Mouse (Mus musculus) lung, postnatal 4 days (tissue): ENCODE data around the gene Dusp10.

Experiments used
- DNase-seq, 2 experiments: peaks; one replicate each; pipeline ENCODE4 v3.0.0; 2021

The Dusp10 gene

DNA sequence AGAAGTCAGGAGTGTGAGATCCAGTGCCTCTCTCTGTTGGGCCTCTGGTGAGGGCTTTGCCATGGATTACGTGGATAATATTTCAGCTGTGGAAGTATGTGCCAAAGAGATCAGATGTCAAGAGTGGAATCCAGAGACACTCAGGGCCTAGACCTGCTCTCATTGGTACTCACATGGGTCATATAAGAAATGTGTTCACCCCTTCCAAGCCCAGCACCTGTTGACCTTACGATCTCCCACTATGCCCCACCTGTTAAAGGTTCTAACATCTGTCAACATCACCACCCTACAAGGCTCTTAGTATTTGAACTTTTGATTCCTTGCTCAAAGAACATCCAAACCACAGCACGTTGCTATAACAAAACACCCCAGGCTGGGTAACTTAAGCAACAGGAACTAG, 46.7 kb downstream of the Dusp10 start:
- DNase-seq: no peak

DNA sequence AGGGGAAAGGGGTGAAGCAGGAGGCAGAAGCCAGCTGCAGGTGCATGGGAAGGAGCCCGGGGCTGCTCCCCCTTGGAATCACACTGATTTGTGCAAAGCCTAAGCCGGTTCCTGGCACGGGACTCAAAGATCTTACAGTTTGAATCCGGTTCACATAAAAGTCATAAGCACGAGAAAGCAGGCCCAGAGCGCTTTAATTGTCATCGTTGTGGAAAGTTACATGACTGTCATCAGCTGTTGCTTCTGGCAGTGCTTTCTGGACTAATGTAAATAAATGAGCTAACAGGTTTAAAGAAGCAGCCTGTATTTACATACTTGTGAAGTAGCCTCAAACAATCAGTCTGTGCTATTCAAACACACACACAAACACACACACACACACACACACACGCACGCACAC, 47.3 kb downstream of the Dusp10 start:
- DNase-seq: peak; percentile 75 to 80

DNA sequence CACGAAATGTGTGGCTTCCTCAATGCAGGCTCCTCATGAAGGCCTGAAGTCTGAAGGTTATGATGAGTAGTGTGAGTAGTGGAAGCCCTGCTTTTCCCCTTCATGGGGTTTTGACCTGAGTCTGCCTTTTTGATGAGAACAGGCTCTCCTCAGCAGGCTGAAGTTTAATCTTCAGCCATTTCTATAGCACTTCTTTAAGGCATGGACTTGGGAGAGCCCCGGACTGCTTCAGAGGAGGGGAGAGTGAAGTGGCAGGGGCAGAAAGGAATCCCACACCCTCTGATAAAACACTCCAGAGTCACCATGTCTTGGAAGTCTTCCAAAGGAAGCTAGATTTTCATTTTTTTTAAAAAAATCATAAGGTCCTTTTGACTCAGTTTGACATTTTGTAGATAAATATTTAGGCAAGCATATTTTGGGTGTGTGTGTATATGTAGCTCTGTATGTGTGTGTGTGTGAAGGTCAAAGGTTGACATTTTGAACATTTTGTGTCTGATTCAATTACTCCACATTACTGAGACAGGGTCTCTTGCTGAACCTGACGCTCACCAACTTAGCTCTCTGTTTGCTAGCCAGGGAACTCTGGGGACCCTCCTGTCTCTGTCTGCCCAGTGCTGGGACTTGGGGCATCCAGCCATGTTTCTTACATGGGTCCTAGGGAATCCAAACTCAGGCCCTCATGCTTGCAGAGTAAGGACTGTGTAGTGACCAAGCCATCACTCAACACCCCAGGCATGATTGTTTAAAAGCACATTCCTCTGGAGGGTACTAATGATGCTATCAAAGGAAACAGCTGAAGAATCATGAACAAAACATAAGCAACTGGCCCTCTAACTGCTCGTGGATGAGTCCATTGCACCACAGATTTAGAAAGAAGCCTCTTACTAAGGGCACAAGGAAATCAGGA, 48.0 kb downstream of the Dusp10 start:
- DNase-seq: peak in 1 of 2 experiments; percentile 28

DNA sequence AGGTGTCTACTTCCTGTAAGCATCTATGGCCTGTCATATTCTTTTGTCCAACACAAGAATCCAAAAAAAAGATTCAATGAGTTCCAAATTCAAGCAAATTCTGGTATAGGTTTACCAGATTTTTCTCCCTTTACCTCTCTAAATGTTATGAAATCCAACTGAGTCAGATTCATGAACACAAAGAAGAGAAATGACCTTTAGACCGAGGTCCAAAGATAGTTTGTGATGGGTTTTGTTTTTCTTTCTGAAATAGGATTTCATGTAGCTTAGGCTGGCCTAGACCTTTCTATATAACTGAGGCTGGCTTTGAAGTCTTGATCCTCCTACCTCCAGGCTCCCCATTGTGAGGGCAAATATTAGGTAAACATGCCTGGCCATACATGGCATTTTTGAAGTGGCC, 48.8 kb downstream of the Dusp10 start:
- DNase-seq: no peak

DNA sequence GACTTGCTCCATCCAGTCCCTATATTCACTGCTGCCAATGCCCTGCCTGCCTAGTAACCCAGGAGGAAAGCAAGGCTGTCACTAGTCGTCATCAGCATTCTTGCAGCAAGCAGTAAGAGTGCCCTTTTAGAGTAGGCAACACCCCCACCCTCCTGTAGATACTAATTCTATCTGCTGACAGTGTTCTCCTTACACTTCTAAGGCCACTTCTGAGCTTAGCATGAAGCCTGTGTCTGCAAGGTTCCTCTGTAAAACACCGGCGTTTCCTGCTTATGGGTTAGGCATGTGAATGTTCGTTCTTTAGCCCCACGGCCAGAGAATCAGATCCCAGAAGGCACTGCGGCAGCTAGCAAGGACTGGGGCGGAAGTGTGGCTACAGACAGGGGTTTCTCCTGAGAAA, 51.2 kb downstream of the Dusp10 start:
- no peak for DNase-seq

DNA sequence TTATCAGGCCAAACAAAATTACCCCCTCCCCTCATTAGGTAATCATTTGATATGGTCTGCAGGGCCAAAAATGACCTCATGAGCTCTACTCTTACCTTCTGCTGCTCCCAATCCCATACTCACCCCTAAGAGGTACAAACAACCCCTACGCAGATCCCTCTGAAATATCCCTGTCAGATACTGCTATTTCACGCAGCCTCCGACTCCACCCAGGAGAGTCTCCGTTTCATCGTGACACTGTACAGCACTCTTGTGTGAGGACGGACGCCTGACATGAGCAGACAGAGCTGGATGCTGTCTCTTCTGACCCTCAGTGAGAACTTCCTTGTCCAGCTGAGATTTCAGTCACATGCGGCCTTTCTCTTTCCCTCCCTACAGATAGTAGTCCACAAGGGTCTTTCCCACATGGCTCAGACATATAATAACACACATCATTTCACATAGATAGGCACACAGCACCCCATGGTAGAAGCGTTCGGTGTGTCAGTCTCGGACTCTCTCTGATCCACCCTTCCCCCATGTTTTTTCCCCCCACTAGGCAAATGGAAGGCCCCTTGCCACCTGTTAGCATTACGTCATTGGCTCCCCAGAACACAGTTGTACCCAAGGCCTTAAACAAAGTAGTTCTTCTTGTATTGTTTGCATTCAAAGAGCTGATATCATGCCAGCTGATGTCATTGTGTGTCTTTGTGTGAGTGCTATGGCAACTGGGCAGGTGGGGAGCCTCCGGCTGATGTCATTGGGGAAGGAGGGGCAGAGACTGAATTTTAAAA, 52.7 kb downstream of the Dusp10 start:
- peak in 1 of 2 experiments; percentile 21 for DNase-seq

DNA sequence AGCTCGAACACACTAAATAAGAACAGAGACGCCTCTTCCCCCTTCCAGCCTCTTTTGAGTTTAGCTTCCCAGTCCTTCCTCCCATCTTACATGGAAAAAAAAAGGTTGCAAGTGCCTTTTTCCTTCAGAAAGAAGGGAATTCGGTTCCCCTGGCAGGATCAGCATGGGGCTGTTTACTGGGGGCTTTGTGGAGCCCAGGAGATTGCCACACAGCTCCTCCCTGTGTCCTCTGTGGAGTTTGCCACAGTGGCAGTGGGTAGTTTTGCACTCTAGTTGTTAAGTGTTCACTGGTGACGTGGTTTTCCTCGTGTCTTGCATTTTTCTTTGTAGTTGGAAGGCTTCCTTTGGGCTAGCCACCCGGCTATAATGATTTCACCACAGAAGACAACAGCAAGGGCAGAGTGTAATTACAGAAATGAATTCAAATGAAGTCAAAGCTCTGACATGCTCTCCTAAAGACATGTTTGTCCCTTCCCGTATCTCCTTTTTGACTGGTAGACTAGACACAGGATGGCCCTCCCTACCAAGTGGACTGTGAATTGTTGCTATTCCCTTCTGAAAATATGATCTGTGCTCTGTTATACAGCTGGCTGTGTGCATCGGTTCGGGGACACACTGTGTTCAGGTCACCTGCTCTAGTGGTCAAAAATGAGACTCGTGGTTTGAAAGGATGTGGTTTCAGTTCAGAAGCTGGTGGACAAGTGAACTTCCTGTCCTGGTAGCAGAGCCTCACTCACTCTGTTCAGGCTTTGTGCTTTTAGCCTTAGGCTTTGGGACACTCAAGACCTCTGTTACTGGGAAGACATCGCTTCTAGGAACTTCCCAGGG, 53.6 kb downstream of the Dusp10 start:
- DNase-seq: no peak

DNA sequence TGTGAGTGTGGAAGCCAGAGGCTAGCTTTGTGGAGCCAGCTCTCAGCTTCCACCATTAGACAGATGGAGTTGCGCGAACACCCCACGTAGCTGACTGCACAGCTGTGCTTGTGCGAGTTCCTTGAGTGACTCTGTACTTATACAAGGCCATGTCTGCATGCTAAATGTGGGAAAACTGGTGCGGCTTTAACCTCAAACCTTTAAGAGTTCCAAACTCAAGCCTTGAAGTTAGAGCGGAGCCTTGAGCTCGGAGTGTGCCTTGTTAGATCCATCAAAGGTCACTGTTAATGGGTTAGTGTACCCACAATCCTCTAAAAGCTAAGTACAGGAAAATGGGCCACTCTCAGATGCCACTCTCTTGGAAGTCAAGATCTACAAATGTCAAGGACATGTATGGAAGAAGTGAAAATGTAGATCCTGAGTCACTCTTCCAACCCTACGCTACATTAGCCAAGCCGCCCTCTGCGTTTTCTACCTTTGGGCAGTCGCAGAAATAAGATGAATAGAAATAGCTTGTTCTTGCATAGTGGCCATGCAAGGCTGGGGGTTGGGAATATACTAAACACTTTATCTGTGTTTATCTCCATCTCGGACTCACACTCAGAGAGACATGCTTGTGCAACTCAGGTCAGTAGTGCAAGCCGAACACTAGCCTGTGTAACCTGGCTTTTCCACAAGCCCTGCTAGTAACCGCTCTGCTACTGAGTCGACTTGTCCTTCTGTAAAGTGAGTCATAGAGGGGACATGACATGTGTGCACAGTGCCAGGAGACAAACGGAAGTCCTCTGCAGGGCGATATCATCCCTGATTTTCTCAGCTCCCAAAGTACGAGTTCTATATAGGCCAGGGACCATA, 54.8 kb downstream of the Dusp10 start:
- DNase-seq: no peak

DNA sequence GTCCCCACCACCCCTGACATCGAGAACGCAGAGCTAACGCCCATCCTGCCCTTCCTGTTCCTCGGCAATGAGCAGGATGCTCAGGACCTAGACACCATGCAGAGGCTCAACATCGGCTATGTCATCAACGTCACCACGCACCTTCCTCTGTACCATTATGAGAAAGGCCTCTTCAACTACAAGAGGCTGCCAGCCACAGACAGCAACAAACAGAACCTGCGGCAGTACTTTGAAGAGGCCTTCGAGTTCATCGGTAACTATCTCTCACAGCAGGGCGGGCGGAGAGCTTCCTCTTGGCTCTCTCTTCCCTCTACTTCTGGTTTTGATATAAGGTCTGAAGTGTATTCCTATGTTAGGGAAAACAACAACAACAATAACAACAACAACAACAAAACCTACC, 55.9 kb downstream of the Dusp10 start:
- no peak for DNase-seq

DNA sequence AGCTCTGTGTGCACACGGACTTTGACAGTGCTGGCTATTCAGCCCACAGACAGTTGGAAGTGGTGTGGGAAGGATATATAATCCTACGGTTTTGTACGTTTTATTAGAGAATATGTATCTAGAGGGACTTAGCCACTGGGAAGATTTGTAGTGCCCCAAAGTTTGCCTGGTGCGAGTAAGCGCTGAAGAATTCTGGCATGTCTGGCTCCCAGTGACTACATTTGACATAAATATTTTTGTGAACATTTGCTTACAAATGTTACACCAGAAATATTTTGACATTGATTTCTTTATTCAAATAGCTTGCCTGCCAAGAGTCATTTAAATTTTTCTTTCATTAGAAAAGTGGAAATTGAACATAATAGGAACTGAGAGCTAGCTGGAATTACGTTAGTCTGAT, 63.0 kb downstream of the Dusp10 start:
- no peak for DNase-seq

DNA sequence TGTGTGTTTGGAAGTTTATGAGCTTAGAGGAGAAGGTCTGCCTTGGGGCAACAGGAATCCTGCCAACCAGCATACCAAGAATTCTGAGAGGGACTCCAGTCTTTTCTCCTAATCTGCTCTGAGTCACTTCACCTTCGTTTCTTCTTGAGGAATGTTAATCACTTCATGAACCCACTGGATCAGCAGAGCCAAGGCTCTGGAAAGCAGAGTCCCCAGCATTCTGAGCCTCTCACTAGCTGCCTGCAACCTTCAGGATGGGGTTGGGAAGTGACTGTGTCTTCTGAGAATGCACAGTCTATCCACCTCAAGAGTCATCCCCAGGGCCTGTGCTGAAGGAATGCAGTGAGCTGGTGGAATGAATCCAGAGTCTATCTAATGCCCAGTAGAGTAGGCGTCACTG, 63.7 kb downstream of the Dusp10 start:
- DNase-seq: no peak

DNA sequence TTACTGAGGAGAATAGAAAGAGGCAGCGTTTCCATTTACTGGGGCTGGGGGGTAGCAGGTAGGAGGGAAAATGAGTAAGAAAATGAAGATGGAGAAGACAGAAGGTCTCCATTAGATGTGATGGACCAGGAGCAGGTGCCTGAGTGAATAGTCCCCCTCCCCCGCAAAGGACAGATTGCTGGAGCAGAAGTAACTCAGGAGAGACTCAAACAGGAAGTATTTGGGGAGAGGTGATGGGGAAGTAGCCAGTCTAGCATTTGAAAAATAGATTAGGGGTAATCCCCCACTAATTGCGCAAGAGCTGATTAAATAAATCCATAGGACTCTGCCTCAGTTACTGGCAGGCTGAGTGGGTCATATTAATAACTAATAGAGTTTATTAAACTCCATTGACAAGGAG, 66.2 kb downstream of the Dusp10 start:
- DNase-seq: no peak

DNA sequence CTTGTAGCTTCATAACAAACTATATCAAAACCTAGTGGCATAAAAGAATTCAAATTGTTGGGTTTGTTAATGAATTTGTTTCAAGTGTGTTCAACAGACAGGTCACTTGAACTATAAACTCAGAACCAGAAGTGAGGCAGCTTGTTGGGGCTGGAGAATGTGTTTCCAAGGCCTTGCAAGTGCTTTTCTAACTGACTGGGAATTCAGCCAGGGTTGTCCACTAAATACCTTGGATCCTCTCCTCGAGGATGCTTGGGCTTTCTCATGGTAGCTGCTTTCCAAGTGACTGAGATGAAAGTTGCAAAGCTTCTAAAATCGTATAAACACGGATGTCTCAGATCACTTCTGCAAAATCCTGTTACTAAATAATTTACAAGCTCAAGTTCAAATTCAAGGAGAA, 69.6 kb downstream of the Dusp10 start:
- DNase-seq: no peak

DNA sequence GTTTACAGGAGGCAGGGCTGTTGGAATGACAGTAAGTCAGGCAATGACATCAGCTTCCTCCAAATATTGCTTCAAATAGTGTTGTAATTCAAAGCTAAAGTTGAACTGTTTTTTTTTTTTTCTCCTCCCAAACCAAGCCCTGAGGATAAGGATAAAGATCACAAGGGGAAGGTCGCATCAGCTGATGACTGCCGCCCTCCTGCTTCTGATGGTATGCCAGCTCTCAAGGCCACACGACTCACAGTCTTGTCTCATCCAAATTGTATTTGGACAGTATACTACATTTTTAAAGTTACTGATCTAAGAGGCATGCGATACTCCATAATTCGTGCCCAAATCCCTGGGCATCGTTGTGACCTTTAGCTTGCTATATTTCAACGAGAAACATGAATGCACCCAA, 70.1 kb downstream of the Dusp10 start:
- DNase-seq: no peak

DNA sequence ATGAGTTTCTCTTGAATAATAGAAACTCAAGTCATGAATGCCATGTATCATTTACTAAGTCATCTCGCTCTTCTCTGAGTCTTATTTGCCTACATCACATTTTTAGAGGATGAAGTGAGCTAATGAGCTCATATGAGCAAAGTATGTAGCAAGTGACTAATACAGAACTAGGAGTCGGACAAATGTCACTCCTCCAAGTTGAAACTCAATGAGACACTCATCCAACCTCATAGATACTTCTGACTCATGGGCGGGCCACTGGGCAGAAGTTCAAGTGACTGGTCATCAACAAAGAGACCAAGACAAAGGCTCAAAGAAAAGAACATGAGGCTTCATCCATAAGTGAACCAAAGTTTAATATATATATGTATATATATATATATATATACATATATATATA, 71.9 kb downstream of the Dusp10 start:
- no peak for DNase-seq

DNA sequence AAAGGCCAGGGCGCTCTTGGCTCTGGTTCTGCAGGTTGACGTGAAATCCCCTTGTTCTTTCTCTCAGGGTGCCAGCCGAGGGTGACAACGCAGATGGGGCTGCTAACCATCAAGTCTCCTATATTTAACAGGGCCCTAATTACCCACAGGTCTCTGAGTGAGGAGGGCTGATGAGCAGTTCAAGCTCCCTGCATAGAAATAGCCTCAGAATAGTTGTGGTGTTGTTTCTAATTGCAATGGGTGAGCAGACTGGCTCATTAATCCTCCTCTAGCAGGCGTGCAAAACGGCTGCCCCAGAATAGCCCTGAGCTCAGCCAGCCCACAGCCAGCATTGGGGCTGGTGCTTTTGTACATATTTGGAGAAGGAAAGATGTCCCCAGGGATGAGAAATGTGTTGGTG, 77.4 kb downstream of the Dusp10 start:
- no peak for DNase-seq

DNA sequence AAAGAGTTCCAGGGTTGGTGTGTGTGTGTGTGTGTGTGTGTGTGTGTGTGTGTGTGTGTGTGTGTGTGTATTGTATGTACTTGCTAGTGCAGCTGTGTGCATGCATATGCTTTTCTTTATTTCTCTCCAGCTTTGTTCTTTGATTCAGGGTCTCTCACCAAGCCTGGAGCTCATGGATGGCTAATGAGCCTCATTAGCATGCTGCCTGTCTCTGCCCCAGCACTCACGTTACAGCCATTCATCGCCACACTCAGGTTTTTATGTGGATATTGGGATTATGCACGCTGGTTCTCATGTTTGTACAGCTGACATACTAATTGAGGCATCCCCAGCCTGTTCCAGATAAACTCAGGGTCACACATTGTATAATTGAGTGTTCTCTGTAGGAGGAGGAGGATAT, 81.8 kb downstream of the Dusp10 start:
- DNase-seq: no peak

DNA sequence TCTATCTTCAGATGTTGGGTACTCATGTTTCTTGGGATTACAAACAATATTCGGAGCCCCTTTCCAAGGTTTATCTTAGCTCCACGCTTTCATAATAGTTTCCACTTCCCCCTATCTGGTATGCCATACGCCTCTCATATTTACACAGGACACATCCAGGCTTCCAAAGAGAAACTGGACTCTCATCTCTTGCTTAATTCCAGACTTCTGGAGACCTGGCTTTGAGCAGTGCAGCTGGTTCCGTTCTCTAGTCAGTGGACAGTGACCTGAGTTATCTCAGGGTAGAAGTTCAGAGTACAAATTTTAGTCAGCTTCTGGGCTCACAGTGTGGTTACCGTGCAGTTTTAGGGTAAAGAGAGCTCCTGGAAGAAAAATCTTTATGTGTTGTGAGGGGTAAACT, 87.3 kb downstream of the Dusp10 start:
- DNase-seq: no peak

DNA sequence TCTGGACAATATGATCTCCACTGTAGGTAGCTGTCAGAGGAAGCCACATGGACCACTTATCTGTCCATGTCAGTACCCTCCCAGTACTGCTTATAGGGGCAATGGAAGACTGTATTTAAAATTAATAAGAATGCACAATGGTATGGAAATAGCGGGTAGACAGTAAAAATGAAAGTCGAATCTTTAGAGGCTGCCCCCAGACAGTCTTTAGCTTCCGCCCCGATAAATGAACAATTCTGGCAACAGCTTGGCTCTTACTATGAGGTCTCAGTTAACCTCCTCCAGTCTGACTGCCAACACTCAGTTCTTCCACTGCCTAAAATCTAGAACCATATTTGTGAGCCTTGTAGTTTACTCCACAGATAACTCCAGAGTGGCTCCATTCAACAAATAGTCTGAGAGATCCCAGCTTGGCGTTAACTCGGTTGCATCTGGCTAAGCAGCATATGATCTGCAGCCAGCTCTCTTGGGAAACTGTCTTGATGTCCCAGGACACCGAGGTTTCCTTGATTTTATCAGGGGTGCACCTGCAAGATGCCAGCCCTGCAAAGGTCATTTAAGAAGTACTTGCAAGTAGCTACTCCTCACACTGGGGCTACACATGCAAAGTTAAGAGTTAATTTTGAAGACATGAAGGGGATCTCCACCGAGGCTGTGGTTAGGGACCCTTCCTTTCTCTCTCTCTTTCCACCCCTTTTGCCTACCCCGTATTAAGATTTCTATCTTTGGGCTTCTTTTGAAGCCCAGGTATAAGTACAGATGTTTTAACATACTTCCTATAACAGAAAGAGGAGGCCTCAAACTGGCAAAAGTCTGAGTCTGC, 88.0 kb downstream of the Dusp10 start:
- DNase-seq: no peak

DNA sequence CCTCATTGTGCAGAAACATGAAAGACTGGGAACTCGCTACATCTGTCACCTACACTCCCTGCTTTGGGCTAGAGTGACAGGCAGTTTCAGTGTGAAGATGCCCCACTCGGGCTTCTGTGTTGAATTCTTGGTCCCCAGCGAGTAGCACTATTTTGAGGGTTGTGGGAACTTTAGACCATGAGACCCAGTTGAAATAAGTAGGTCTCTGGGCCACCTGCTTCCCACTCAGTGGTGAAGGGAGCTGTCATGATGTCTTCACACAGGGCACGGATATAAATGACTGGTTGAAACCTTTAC, 88.6 kb downstream of the Dusp10 start:
- no peak for DNase-seq

DNA sequence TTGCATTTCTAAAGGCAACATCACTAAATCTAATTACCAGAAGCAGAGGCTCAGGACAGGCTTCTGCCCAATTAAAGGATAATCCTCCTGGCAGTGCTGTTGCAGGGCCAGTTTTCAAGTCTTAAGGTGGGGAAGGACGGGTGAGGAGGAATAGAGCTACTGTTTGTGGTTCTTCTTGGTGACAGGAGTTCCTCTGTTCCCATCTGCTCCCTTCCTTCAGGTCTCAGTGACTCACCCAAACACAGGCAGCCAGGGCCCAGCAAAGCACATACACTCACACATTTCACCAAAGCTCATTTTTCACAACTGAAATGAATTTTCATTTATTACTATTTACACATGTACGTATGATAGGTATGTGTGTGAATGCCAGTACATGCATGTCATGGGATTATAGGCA, 93.7 kb downstream of the Dusp10 start:
- DNase-seq: no peak

DNA sequence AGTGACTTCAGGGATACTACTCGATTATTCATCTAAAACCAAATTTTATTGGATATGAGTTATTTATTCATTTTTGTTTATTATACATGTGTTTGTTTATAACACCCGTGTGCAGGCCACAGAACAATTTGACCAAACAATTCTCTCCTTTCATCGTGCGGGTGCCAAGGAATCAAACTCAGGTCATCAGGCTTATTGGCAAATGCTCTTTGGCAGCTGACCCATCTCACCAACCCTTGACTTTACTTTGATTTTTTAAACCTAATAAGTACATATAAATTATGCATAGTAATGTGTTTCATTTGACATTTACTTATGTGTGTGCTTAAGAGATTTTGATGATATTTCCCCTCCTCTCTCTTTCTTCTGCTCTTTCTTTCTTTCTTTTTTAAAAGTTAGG, 94.3 kb downstream of the Dusp10 start:
- DNase-seq: no peak
